Mouse (Mus musculus): ENCODE measurements around the gene Samd10. TPM values are rescaled to one million over a fixed set of nuclear protein-coding genes. Genes with fewer than 3 reads are reported as not detected.
A peak's percentile ranks its signal among the peaks of the same experiment; 100 is the strongest.

The Samd10 gene
- 14.9 and 17.7 TPM in 2 replicates for polyA plus RNA-seq (2014; fragmentation: Nextera tagmentation; extraction: Ambion mirVana)

- Histone ChIP-seq H3K36me3 (ENCODE audit: control insufficient read depth, insufficient read depth, low read length) (no peaks in the 10 kb centered on the region), H3K27me3 (ENCODE audit: control insufficient read depth, insufficient read depth, low read length) (no peaks in the 10 kb centered on the region; the same call in 1 of the 2 replicates), H3K27ac (replicated peaks; ENCODE audit: low read depth, low read length) (no peak within 1 kb of the TSS), H3K4me1 (ENCODE audit: control insufficient read depth, insufficient read depth, low read length) (peaks cover 7% of the 10 kb centered on the region), H3K4me3 (ENCODE audit: low read depth, low read length) (peak within 1 kb of the TSS; percentile 64), H3K4me2 (ENCODE audit: low read depth, severe bottlenecking) (peak within 1 kb of the TSS; percentile 96), H3K9ac (ENCODE audit: low read length) (peak within 1 kb of the TSS; percentile 76), H3K9me3 (ENCODE audit: control insufficient read depth, low read length) (no peaks in the 10 kb centered on the region)
- peak; percentile 29 for ATAC-seq (ENCODE audit: insufficient number of reproducible peaks, low FRiP score, low TSS enrichment, low read depth)
- WGBS: 3% methylated on average over 71 of the region's 71 CpGs
- DNase-seq (ENCODE audit: low spot score): peak; percentile 73
Observed at GRCm38 (mm10) chr2:181598454-181599351, at the start of gene Samd10. TSS of gene Samd10 (minus strand) at chr2:181599212.

- Histone ChIP-seq H3K27ac (replicated peaks; ENCODE audit: low read depth, low read length) (no peak overlapping the region; the same call in 1 of the 2 replicates), H3K9me3 (ENCODE audit: control insufficient read depth, low read length) (no peaks in the 10 kb centered on the region), H3K4me3 (ENCODE audit: low read depth, low read length) (no peak overlapping the region)
Observed at GRCm38 (mm10) chr2:181646626-181647472, 47.8 kb upstream of the Samd10 start.

GRCm38 (mm10) chr2:181645666-181646065, 46.7 kb upstream of the Samd10 start:
- H3K4me2 ChIP-seq (ENCODE audit: low read depth, severe bottlenecking): no peak overlapping the region
- peak; percentile 37 for DNase-seq (ENCODE audit: low spot score)
- no peaks in the 10 kb centered on the region for H3K27me3 ChIP-seq (ENCODE audit: control insufficient read depth, insufficient read depth, low read length)
- H3K4me1 ChIP-seq (ENCODE audit: control insufficient read depth, insufficient read depth, low read length): 0 out of 2 replicates have a peak, but pooled peaks cover 5% of the 10 kb centered on the region
- ATAC-seq (ENCODE audit: insufficient number of reproducible peaks, low FRiP score, low TSS enrichment, low read depth): peak; percentile 73; the same call in 1 of the 2 replicates
- no peak overlapping the region for H3K9ac ChIP-seq (ENCODE audit: low read length)
- H3K27ac ChIP-seq (replicated peaks; ENCODE audit: low read depth, low read length): peak overlapping the region; percentile 72
- H3K4me3 ChIP-seq (ENCODE audit: low read depth, low read length): no peak overlapping the region
- 35% methylated on average over 3 of the region's 3 CpGs for WGBS
- H3K36me3 ChIP-seq (ENCODE audit: control insufficient read depth, insufficient read depth, low read length): peaks cover 15% of the 10 kb centered on the region; the same call in 1 of the 2 replicates
- H3K9me3 ChIP-seq (ENCODE audit: control insufficient read depth, low read length): no peaks in the 10 kb centered on the region

More at GRCm38 (mm10) chr2:181646626-181647472, 47.8 kb upstream of the Samd10 start:
- no peak for ATAC-seq (ENCODE audit: insufficient number of reproducible peaks, low FRiP score, low TSS enrichment, low read depth)
- peaks cover 16% of the 10 kb centered on the region for H3K36me3 ChIP-seq (ENCODE audit: control insufficient read depth, insufficient read depth, low read length)
- H3K9ac ChIP-seq (ENCODE audit: low read length): no peak overlapping the region
- 0 out of 2 replicates have a peak, but pooled peaks cover 5% of the 10 kb centered on the region for H3K4me1 ChIP-seq (ENCODE audit: control insufficient read depth, insufficient read depth, low read length)
- WGBS: 82% methylated on average over 6 of the region's 6 CpGs
- H3K4me2 ChIP-seq (ENCODE audit: low read depth, severe bottlenecking): no peak overlapping the region
- no peaks in the 10 kb centered on the region for H3K27me3 ChIP-seq (ENCODE audit: control insufficient read depth, insufficient read depth, low read length)
- DNase-seq (ENCODE audit: low spot score): no peak

- peak; percentile 65 for DNase-seq (ENCODE audit: low spot score)
- 88% methylated on average over 2 of the region's 2 CpGs for WGBS
- no peak overlapping the region; the same call in 1 of the 2 replicates for H3K27ac ChIP-seq (replicated peaks; ENCODE audit: low read depth, low read length)
Observed at GRCm38 (mm10) chr2:181644361-181644760, 45.3 kb upstream of the Samd10 start.

GRCm38 (mm10) chr2:181635865-181636264, 36.9 kb upstream of the Samd10 start:
- peaks cover 30% of the 10 kb centered on the region for H3K36me3 ChIP-seq (ENCODE audit: control insufficient read depth, insufficient read depth, low read length)
- ATAC-seq (ENCODE audit: insufficient number of reproducible peaks, low FRiP score, low TSS enrichment, low read depth) (no peak), DNase-seq (ENCODE audit: low spot score) (no peak)
- H3K4me1 ChIP-seq (ENCODE audit: control insufficient read depth, insufficient read depth, low read length): no peaks in the 10 kb centered on the region
- no peaks in the 10 kb centered on the region for H3K9me3 ChIP-seq (ENCODE audit: control insufficient read depth, low read length)
- no peak overlapping the region for H3K9ac ChIP-seq (ENCODE audit: low read length)
- H3K27ac ChIP-seq (replicated peaks; ENCODE audit: low read depth, low read length): no peak overlapping the region
- no peak overlapping the region for H3K4me2 ChIP-seq (ENCODE audit: low read depth, severe bottlenecking)
- H3K27me3 ChIP-seq (ENCODE audit: control insufficient read depth, insufficient read depth, low read length): no peaks in the 10 kb centered on the region
- H3K4me3 ChIP-seq (ENCODE audit: low read depth, low read length): no peak overlapping the region
- WGBS: 86% methylated on average over 3 of the region's 3 CpGs

More at GRCm38 (mm10) chr2:181644361-181644760, 45.3 kb upstream of the Samd10 start:
- ATAC-seq (ENCODE audit: insufficient number of reproducible peaks, low FRiP score, low TSS enrichment, low read depth): no peak
- Histone ChIP-seq H3K4me2 (ENCODE audit: low read depth, severe bottlenecking) (no peak overlapping the region), H3K9me3 (ENCODE audit: control insufficient read depth, low read length) (no peaks in the 10 kb centered on the region), H3K27me3 (ENCODE audit: control insufficient read depth, insufficient read depth, low read length) (no peaks in the 10 kb centered on the region), H3K9ac (ENCODE audit: low read length) (no peak overlapping the region), H3K4me1 (ENCODE audit: control insufficient read depth, insufficient read depth, low read length) (0 out of 2 replicates have a peak, but pooled peaks cover 5% of the 10 kb centered on the region), H3K4me3 (ENCODE audit: low read depth, low read length) (no peak overlapping the region), H3K36me3 (ENCODE audit: control insufficient read depth, insufficient read depth, low read length) (peaks cover 17% of the 10 kb centered on the region)

- DNase-seq (ENCODE audit: low spot score) (no peak), ATAC-seq (ENCODE audit: insufficient number of reproducible peaks, low FRiP score, low TSS enrichment, low read depth) (no peak)
- Histone ChIP-seq H3K4me3 (ENCODE audit: low read depth, low read length) (no peak overlapping the region), H3K4me2 (ENCODE audit: low read depth, severe bottlenecking) (no peak overlapping the region), H3K9ac (ENCODE audit: low read length) (no peak overlapping the region), H3K27me3 (ENCODE audit: control insufficient read depth, insufficient read depth, low read length) (no peaks in the 10 kb centered on the region), H3K4me1 (ENCODE audit: control insufficient read depth, insufficient read depth, low read length) (no peaks in the 10 kb centered on the region), H3K36me3 (ENCODE audit: control insufficient read depth, insufficient read depth, low read length) (peaks cover 22% of the 10 kb centered on the region), H3K9me3 (ENCODE audit: control insufficient read depth, low read length) (no peaks in the 10 kb centered on the region), H3K27ac (replicated peaks; ENCODE audit: low read depth, low read length) (no peak overlapping the region)
- WGBS: 95% methylated on average over 6 of the region's 6 CpGs
Observed at GRCm38 (mm10) chr2:181632624-181633023, 33.6 kb upstream of the Samd10 start.

GRCm38 (mm10) chr2:181628471-181628870, 29.5 kb upstream of the Samd10 start:
- H3K36me3 ChIP-seq (ENCODE audit: control insufficient read depth, insufficient read depth, low read length): peaks cover 5% of the 10 kb centered on the region
- no peak overlapping the region for H3K4me3 ChIP-seq (ENCODE audit: low read depth, low read length)
- H3K9ac ChIP-seq (ENCODE audit: low read length): no peak overlapping the region
- H3K27me3 ChIP-seq (ENCODE audit: control insufficient read depth, insufficient read depth, low read length): no peaks in the 10 kb centered on the region
- H3K9me3 ChIP-seq (ENCODE audit: control insufficient read depth, low read length): no peaks in the 10 kb centered on the region
- ATAC-seq (ENCODE audit: insufficient number of reproducible peaks, low FRiP score, low TSS enrichment, low read depth): no peak
- H3K27ac ChIP-seq (replicated peaks; ENCODE audit: low read depth, low read length): no peak overlapping the region
- no peak overlapping the region for H3K4me2 ChIP-seq (ENCODE audit: low read depth, severe bottlenecking)
- no peaks in the 10 kb centered on the region for H3K4me1 ChIP-seq (ENCODE audit: control insufficient read depth, insufficient read depth, low read length)
- no peak for DNase-seq (ENCODE audit: low spot score)

GRCm38 (mm10) chr2:181623401-181623800, 24.4 kb upstream of the Samd10 start:
- Histone ChIP-seq H3K9me3 (ENCODE audit: control insufficient read depth, low read length) (no peaks in the 10 kb centered on the region), H3K4me2 (ENCODE audit: low read depth, severe bottlenecking) (no peak overlapping the region), H3K4me3 (ENCODE audit: low read depth, low read length) (no peak overlapping the region), H3K4me1 (ENCODE audit: control insufficient read depth, insufficient read depth, low read length) (no peaks in the 10 kb centered on the region), H3K27ac (replicated peaks; ENCODE audit: low read depth, low read length) (no peak overlapping the region), H3K9ac (ENCODE audit: low read length) (no peak overlapping the region), H3K36me3 (ENCODE audit: control insufficient read depth, insufficient read depth, low read length) (peaks cover 15% of the 10 kb centered on the region), H3K27me3 (ENCODE audit: control insufficient read depth, insufficient read depth, low read length) (no peaks in the 10 kb centered on the region)
- DNase-seq (ENCODE audit: low spot score) (peak; percentile 38), ATAC-seq (ENCODE audit: insufficient number of reproducible peaks, low FRiP score, low TSS enrichment, low read depth) (no peak)
